Mouse (Mus musculus) kidney, adult 2 months (tissue): ENCODE results near the gene Pclaf.

ENCODE experiments used
- CTCF ChIP-seq: fragments of 200-500 bp; conservative IDR thresholded peaks from 2 replicates; pipeline ENCODE4 v1.5.1; 2011; ENCODE audit warnings: low read depth, mild to moderate bottlenecking, control low read depth, low read length, moderate library complexity, mixed read lengths; ENCODE audit not compliant: insufficient read depth, insufficient read length
- POLR2A ChIP-seq: fragments of 200-500 bp; IDR thresholded peaks from one replicate; pipeline ENCODE4 v1.6.1; 2011; ENCODE audit warnings: low read depth, low read length, control low read depth

- TF ChIP-seq CTCF: no peak
- no peak for TF ChIP-seq POLR2A
These were observed 47.5 kb downstream of the Pclaf start for GRCm38 (mm10) chr9:65937566-65937965.
